Mouse (Mus musculus): ENCODE results near the gene Ihh.

Ihh gene

DNA sequence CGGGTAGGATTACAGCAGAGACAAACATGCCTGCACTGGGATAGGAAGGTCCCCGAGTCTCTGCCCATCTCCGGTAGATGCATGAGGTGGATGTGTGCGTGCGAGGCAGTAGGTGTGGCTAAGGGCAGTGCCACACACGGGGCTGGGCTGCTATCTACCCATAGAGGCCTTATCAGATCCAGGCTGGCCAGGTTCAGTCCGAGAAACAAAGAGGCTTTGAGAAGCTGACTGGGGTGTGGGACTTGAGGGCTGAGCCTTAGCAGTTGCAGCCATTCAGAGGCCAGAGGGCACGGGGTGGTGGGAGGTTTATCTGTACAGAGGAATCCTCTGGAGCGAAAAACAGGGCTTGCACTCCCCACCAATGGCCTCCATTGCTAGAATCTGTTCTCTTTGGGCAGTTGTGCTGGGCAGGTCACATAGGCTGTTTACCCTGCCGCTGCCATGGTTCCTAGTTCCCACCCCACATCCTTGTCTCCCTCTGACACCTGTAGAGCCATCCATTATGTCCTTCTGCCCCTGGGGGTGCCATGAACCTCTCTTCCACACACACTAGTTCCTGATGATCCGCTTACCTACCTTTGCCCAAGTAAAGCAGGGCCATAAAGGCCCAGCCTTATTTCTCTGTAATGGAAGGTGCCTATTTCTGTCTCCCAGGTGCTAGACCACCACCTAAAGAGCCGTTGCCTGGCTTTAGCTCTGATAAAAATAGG is 9.7 kb downstream of the Ihh start:
- DNase-seq = no peak

DNA sequence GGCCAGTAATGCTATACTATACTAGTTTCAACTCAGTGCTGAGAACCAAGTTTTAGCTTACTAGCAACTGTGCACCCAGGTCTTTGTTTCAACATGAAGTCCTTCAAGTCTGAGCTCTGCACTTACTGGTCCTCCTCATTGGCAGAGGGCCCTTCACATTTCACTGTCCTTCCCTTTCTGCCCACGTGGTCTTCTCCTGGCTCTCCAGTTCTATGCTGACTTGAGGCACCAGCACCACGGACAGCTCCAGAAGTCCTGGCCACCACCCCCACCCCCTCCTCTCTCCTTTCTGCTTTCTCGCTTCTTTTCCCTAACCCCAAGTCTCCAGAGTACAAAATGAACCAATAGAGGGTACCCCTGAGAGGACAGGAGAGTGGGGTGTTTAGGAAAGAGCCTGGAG is 11.7 kb downstream of the Ihh start:
- peak; percentile 45 for DNase-seq

DNA sequence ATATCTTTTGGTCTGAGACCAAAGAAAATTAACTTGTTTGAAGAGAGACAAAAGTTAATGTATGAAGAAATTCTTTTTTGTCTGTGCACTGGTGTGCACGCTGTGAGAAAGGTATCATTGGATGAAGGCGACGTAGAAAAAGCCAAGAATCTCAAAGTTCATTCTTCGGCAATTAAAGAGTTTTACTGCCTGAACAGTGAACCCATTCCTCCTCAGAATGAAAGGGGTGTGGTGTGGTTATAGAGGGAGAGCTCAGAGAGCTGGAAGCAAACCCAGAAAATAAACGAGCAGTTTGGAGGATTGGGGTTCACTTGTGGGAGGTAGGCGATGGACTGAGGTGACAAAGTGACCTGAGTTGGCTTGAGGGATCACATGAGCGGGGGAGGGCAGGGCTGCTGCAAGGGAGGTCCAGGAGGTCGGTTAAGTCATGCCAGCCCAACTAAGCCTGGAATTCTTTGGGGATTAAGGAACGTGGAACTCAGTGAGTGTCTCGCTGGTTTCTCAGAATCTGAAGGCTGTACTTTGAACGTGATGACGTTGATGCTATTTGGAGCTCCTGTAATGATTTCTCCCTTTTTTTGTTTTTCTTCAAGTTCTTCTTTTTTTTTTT is 15.1 kb downstream of the Ihh start:
- no peak for DNase-seq

DNA sequence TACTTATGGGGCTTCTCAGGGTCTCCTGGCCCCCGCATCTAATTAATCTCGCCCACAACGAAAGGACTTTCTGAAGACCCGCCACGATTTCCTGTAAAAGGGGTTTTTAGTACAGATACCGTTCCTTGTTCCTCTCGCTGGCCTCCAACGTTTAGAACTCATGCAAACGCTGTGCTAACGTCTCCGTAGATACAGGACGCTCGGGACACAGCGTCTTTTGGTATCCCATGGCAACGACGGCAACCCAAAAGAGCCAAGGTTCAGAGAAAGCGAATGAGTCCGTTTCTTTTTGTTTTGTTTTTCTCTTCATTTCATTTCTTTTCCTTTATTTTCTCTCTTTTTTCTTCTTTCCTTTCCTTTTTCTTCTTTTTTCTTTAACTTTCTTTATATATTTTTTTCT is 16.1 kb downstream of the Ihh start, which contains the start of gene Cfap65:
Gene Cfap65, minus strand, starts transcription at position 198 of the 400 bp plus-strand sequence.
- DNase-seq = peak; percentile 30

GRCm38 (mm10) chr1:74927621-74928296 is 23.7 kb downstream of the Ihh start:
- no peak for DNase-seq

DNA sequence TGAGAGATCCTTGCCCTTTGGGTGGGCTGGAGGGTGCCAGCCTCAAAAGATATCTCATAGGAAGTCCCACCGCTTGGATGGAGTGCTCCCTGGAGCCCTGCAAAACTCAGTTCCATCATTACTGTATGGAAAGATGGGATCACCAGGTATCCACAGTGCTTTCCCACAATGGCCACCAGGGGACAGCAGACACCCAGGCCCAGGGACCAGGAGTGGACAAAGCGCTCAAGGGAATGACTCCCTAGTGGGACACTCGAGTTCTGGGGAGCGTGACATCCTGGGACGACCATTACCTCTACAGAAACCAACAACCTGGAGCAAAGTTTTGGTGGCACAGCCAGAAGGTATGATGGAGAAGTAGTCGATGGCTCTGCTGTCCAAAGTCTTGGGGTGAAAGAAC is 24.8 kb downstream of the Ihh start:
- peak; percentile 57 for DNase-seq

DNA sequence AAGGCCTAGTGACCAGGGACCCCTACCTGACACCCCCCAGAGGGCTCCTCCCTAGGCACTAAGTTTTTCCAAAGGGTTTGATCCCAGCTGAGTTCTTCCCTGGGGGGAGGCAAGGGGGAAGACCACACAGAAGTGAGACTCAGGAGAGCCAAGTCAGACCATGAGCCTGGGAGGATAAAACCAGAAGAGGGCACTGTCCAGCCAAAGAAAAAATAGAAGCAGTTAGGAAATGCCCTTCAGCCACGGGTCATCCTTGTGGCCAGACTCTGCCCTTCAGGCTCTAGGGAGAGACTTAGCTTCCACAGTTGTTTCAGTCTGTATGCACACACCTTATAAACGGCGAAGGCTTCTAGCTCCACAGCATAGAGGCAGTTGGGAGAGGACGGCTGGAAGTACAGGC is 27.0 kb downstream of the Ihh start:
- no peak for DNase-seq

- peak; percentile 14 for DNase-seq
These were observed 35.8 kb downstream of the Ihh start for GRCm38 (mm10) chr1:74915706-74916105.

DNA sequence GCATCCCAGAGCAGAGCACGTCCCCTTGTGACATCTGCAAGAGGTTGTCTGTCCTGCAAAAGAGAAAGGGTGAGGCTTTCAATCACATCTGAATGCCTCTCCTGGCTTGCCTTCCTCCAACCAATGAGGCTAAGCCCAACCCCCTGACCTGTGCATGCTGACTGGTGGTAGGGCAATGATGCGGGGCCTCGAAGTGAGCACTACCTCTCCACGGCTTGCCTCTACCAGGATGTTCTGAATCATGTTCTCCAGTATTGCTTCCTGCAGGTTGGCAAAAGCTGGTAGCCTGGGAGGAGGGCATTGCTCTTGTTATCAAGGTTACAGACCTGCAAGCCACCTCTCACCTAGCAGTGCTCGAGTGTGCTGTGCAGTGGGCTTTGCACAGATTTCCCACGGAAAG is 49.3 kb downstream of the Ihh start:
- no peak for DNase-seq

GRCm38 (mm10) chr1:74901686-74902085 is 49.8 kb downstream of the Ihh start:
- DNase-seq = peak; percentile 60

DNA sequence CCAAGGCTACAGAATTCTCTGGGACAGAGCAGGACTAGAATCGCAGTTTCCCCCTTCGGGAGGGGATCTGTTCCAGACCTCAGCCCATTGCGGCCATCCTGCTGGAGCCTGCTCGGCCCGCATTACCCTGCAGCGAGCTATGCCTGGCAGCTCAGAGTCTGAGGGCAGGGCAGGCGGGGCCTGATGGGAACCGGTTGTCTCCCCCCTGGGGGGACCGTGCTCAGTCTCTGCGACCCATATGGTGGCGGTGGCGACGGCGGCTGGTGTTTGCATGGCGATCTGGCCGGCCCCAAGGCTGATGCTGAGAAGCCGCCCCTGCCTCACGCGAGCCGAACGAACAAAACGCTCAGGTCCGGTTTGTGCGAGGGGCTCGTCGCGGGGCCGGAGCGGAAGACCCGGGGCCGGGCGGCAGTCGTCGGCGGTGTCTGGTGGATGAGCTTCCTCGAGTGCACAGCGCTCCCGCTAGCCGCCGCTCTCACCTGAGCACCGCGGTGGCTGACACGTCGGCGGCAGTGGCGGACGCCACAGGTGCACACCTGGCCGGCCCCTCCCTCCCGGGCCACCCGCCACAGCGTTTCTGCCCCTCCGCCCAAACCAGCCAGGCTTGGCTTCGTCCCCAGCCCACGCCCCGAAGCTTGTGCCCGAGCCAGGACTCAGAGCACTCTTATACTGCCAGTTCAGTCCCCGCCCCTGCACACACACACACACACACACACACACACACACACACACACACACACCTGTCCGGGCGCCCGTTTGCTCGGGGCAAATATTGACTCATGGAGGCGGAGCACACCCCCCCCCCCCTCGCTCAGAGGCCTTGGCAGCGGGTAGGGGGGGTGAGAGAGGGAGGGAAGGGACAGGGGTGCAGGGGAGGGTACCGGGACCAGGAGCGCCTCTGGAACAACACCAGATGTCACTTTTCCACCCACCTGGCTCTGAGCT is 50.9 kb downstream of the Ihh start:
- DNase-seq = peak; percentile 76

GRCm38 (mm10) chr1:74898656-74899431 is 52.6 kb downstream of the Ihh start:
- no peak for DNase-seq

GRCm38 (mm10) chr1:74897976-74898375 is 53.5 kb downstream of the Ihh start:
- no peak for DNase-seq

Data from lung, postnatal 10 days (tissue).